Mouse (Mus musculus) gastrocnemius, postnatal 4 days (tissue): ENCODE measurements at regions not wholly inside any gene's neighbourhood (a gene's known extent, or its start where the extent isn't known, plus 50 kb on each side); places are given as distances from the start of the nearest gene placed in this dataset.

Experiments
- DNase-seq, 2 experiments: peaks; one replicate each; pipeline ENCODE4 v3.0.0; 2021 to 2022; ENCODE audit warnings: low spot score in 2 of 2, mixed read lengths in 2 of 2

- DNase-seq: no peak
These were observed 313.3 kb upstream of the Vrk2 start for GRCm38 (mm10) chr11:26907099-26907498.

- no peak for DNase-seq
These were observed 287.8 kb upstream of the Vrk2 start for GRCm38 (mm10) chr11:26881635-26882034.
